In the genomic region with DNA sequence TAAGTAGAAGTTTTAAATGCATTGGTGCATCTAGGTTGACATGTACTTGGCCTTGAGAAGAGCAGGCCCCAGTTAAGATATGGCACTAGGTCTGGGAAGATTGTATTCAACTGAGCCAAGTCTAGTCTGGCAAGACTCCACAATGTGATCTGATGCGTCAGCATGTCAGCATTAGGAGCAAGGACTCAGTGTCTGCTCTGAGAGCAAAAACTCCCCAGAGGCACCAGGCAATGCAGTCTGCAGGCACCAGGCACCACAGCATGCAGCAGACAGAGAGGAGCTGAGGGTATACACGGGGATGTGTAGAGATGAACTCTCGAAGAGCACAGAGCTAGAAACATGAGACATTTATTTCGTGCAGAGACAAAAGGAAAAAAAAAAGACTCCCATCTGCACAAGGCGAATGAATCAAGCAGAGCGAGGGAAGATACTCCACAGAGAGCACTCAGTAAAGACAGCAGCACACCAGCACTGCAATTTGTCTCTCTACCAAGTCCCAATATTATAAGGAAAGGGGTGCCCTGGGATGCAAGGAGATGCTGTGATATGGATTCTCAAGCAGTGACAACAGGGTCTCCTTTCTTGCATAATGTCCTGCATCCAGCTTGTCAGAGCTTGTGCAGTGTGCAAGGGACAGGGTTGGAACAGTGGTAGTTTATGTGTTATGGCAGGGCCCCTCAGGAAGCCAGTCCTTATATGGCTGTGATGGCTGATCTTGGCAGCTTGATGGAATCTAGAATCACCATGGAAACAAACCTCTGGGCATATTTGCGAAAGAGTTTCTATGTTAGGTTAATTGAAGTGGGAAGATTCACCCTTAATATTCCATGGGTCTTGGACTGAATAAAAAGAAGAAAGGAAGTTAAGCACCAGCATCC, we compare ENCODE assay signal across 8 mouse cellular contexts. TPM values are rescaled to one million over a fixed set of nuclear protein-coding genes. Genes with fewer than 3 reads are reported as not detected.
DNase-seq lines count a peak whose midpoint lies in the region; ATAC-seq and TF ChIP-seq lines count a peak whose summit lies in the region.

No protein-coding gene starts in this region.

- H3K4me2 ChIP-seq in heart, embryonic 16.5 days (ENCODE audit: low read depth, low read length) = no peak overlapping the region
- H3K4me2 ChIP-seq in neural tube, embryonic 14.5 days (ENCODE audit: low read depth, low read length) = no peak overlapping the region
- H3K4me2 ChIP-seq in intestine, embryonic 15.5 days (replicated peaks) = no peak overlapping the region

- 0 out of 2 replicates have a peak, but pooled peaks have one; percentile 45 for ATAC-seq in heart, embryonic 16.5 days (replicated peaks; ENCODE audit: extremely low read depth, insufficient read depth, low FRiP score)
- ATAC-seq in neural tube, embryonic 14.5 days (ENCODE audit: low read depth) = peak; percentile 66; the same call in 1 of the 2 replicates
- ATAC-seq in megakaryocyte, adult 5-6 weeks (ENCODE audit: poor library complexity, severe bottlenecking) = no peak
- ATAC-seq in intestine, embryonic 15.5 days = no peak

- peak; percentile 33 for DNase-seq in gastrocnemius, adult 2 months
- no peak for DNase-seq in gastrocnemius, postnatal 4 days (ENCODE audit: low spot score in 2 of 2)
- peak; percentile 13 for DNase-seq in right cerebral cortex, adult 18-20 months
- no peak for DNase-seq in right cerebral cortex, postnatal 14 days

- no peaks in the 10 kb centered on the region for H3K27me3 ChIP-seq in heart, embryonic 16.5 days (ENCODE audit: control insufficient read depth, insufficient read depth, low read length)
- no peaks in the 10 kb centered on the region for H3K27me3 ChIP-seq in neural tube, embryonic 14.5 days (ENCODE audit: control insufficient read depth, insufficient read depth, low read length)
- H3K27me3 ChIP-seq in intestine, embryonic 15.5 days (replicated peaks) = no peaks in the 10 kb centered on the region

- H3K36me3 ChIP-seq in heart, embryonic 16.5 days (ENCODE audit: control insufficient read depth, insufficient read depth) = no peaks in the 10 kb centered on the region
- H3K36me3 ChIP-seq in neural tube, embryonic 14.5 days (ENCODE audit: control insufficient read depth, insufficient read depth, low read length) = no peaks in the 10 kb centered on the region
- H3K36me3 ChIP-seq in intestine, embryonic 15.5 days = no peaks in the 10 kb centered on the region

- no peak overlapping the region for H3K4me3 ChIP-seq in gastrocnemius, adult 2 months
- H3K4me3 ChIP-seq in heart, embryonic 16.5 days (ENCODE audit: low read length) = no peak overlapping the region
- H3K4me3 ChIP-seq in neural tube, embryonic 14.5 days (ENCODE audit: low read depth, low read length) = no peak overlapping the region
- H3K4me3 ChIP-seq in intestine, embryonic 15.5 days (replicated peaks) = no peak overlapping the region

- no peak overlapping the region for H3K9ac ChIP-seq in heart, embryonic 16.5 days (ENCODE audit: low read length)
- no peak overlapping the region for H3K9ac ChIP-seq in neural tube, embryonic 14.5 days (replicated peaks; ENCODE audit: low read depth, low read length)
- H3K9ac ChIP-seq in intestine, embryonic 15.5 days = no peak overlapping the region

- peaks cover 2% of the 10 kb centered on the region for H3K9me3 ChIP-seq in heart, embryonic 16.5 days (replicated peaks; ENCODE audit: control insufficient read depth, low read length)
- H3K9me3 ChIP-seq in neural tube, embryonic 14.5 days (ENCODE audit: control insufficient read depth, low read length) = no peaks in the 10 kb centered on the region
- no peaks in the 10 kb centered on the region for H3K9me3 ChIP-seq in intestine, embryonic 15.5 days

- H3K27ac ChIP-seq in gastrocnemius, adult 2 months = no peak overlapping the region
- H3K27ac ChIP-seq in heart, embryonic 16.5 days (ENCODE audit: low read length) = no peak overlapping the region
- peak overlapping the region; percentile 48; the same call in 1 of the 2 replicates for H3K27ac ChIP-seq in neural tube, embryonic 14.5 days (ENCODE audit: low read depth, low read length)
- H3K27ac ChIP-seq in intestine, embryonic 15.5 days = no peak overlapping the region

- intact Hi-C loops in gastrocnemius, adult 2 months (cut with DNase I) = no loop called here

- 53% methylated on average over 7 of the region's 7 CpGs for WGBS in heart, embryonic 16.5 days
- WGBS in neural tube, embryonic 14.5 days = 48% methylated on average over 7 of the region's 7 CpGs
- WGBS in intestine, embryonic 15.5 days = 49% methylated on average over 7 of the region's 7 CpGs

- peaks cover 10% of the 10 kb centered on the region; the same call in 1 of the 2 replicates for H3K4me1 ChIP-seq in heart, embryonic 16.5 days (ENCODE audit: control insufficient read depth, insufficient read depth, low read length)
- H3K4me1 ChIP-seq in neural tube, embryonic 14.5 days (ENCODE audit: control insufficient read depth, insufficient read depth, low read length) = no peaks in the 10 kb centered on the region
- H3K4me1 ChIP-seq in intestine, embryonic 15.5 days (replicated peaks) = no peaks in the 10 kb centered on the region

- TF ChIP-seq CTCF in gastrocnemius, adult 2 months (IDR thresholded peaks at IDR 0.05) = no peak

RNA-seq across cellular contexts. Expression of a gene that starts 22.7 kb away (rescaled TPM):
- 10 to 100 TPM in 1 of 2 experiments, 1 to 10 TPM in 1; 9.7 to 12.5 TPM for total RNA-seq in gastrocnemius, adult 2 months (2021)
- total RNA-seq in gastrocnemius, postnatal 4 days (2021) = 10 to 100 TPM; 39.1 to 39.3 TPM
- polyA plus RNA-seq in heart, embryonic 16.5 days (2015; fragmentation: Nextera tagmentation; extraction: Ambion mirVana) = 55.5 and 59.9 TPM in 2 replicates
- 48.9 and 52.8 TPM in 2 replicates for polyA plus RNA-seq in neural tube, embryonic 14.5 days (2014; fragmentation: Nextera tagmentation; extraction: Ambion mirVana)
- total RNA-seq in megakaryocyte, adult 5-6 weeks (2015) = 40.9 and 44.5 TPM in 2 replicates
- 23.6 and 27.1 TPM in 2 replicates for total RNA-seq in megakaryocyte, adult 5-6 weeks (2017)
- polyA plus RNA-seq in intestine, embryonic 15.5 days (2015; fragmentation: Nextera tagmentation; extraction: Ambion mirVana) = 60.6 and 66.1 TPM in 2 replicates

Comparison
In these comparisons a context has a peak if more than half of its experiments do, and no peak if none do; other contexts are left out.
1. DNase-seq: peak in gastrocnemius, adult 2 months (single experiment) and right cerebral cortex, adult 18-20 months (single experiment); none in gastrocnemius, postnatal 4 days (0 of 2) and right cerebral cortex, postnatal 14 days (single experiment).
2. ATAC-seq: peak in heart, embryonic 16.5 days (single experiment) and neural tube, embryonic 14.5 days (single experiment); none in megakaryocyte, adult 5-6 weeks (single experiment) and intestine, embryonic 15.5 days (single experiment).